Mouse (Mus musculus): ENCODE results near the gene Gbp8. TPM values are rescaled to one million over a fixed set of nuclear protein-coding genes. Genes with fewer than 3 reads are reported as not detected.
"Not testable (repeated sequence)": the region's sequence is repeated elsewhere in the genome, so short reads cannot be mapped to it uniquely, and the experiment has no call there.

Gene Gbp8
- polyA plus RNA-seq (2014; fragmentation: Nextera tagmentation; extraction: Ambion mirVana) = 0.37 and 0.50 TPM in 2 replicates

DNA sequence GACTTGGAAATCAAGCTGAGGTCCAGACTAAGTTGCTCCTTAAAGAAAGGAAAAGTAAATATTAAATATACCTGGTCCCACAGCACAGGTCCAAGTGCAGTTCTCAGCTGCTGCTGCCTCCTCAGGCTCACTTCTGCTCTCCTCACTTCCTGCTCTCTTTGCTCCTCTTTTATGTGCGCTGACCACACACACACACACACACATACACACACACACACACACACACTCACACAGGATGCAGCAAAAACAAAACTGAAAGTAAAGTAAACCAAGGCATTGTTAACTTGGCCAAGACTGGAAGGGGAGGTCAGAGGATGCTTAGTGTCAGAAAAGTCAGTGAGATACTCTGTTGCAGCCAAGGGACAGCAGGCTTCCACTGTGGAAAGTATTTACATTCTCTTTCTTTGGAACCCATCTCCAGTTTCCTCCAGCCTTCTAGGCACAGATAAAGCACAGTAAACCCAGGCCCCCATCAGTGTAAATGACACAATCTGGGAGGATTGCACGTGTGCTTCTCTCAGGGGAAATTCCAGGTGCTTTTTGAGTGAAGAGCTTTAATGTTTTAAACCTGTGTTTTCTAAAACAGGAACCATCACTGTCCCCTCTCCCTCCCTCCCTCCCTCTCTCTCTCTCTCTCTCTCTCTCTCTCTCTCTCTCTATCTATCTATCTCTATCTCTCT is at the start of gene Gbp8, which contains the start of the genes Gbp9 and Gbp4:
Gbp8 (minus strand) TSS at position 132 of the 680 bp plus-strand sequence.
Gbp9 (minus strand) TSS at position 131 of the 680 bp plus-strand sequence.
Gbp4 (minus strand) TSS at position 178 of the 680 bp plus-strand sequence.
- 29% methylated on average over 2 of the region's 2 CpGs for WGBS
- H3K9ac ChIP-seq (ENCODE audit: low read length); H3K27me3 ChIP-seq (ENCODE audit: control insufficient read depth, insufficient read depth, low read length); H3K36me3 ChIP-seq (ENCODE audit: control insufficient read depth, insufficient read depth, low read length); DNase-seq (ENCODE audit: low spot score); H3K4me2 ChIP-seq (ENCODE audit: low read depth); H3K9me3 ChIP-seq (ENCODE audit: control insufficient read depth, low read length); ATAC-seq (ENCODE audit: insufficient read depth, low FRiP score, low TSS enrichment); H3K27ac ChIP-seq (ENCODE audit: low read depth, low read length); H3K4me1 ChIP-seq (ENCODE audit: control insufficient read depth, insufficient read depth, low read length); H3K4me3 ChIP-seq (ENCODE audit: low read depth, low read length): not testable (repeated sequence)

DNA sequence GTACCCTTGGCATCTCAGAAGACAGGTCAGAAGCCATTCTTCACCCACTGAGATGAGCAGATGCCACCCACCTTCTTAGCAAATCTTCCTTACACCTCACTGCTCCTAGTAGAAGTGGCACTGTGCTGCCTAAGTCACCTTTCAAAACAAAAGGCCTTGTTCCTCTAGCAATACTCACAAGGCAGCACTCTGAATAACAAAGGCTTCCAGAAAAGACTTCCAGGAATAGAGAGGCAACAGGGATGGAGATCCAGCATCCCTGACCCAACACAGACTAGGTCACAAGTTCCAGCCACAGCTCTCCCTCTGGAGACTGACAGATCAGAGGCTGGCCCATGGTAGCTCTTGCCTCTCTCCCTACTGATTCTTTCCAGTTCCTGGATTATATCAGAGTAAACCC is 42.1 kb upstream of the Gbp8 start:
- Histone ChIP-seq H3K9me3 (ENCODE audit: control insufficient read depth, low read length) (no peaks in the 10 kb centered on the region), H3K27me3 (ENCODE audit: control insufficient read depth, insufficient read depth, low read length) (no peaks in the 10 kb centered on the region), H3K4me1 (ENCODE audit: control insufficient read depth, insufficient read depth, low read length) (no peaks in the 10 kb centered on the region), H3K4me2 (ENCODE audit: low read depth) (no peak overlapping the region), H3K9ac (ENCODE audit: low read length) (no peak overlapping the region), H3K36me3 (ENCODE audit: control insufficient read depth, insufficient read depth, low read length) (no peaks in the 10 kb centered on the region), H3K27ac (ENCODE audit: low read depth, low read length) (no peak overlapping the region), H3K4me3 (ENCODE audit: low read depth, low read length) (no peak overlapping the region)
- DNase-seq (ENCODE audit: low spot score) = no peak
- no peak for ATAC-seq (ENCODE audit: insufficient read depth, low FRiP score, low TSS enrichment)

DNA sequence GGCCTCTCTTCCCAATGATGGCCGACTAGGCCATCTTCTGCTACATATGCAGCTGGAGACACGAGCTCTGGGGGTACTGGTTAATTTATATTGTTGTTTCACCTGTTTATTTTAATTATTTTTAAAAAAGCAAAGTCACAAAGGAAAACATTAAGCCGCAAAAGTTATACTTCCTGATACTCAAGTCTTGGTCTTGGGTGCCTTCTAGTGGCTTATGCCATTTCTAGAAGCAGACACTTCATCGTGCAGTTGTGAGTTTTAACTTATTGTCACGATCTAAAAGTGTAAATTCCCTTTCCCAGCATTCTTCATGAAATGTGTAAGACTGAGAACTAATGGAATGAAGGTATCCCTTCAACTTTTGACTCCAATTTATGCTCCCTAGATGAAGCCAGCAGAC is 17.2 kb upstream of the Gbp8 start:
- WGBS = 85% methylated on average over 5 of the region's 5 CpGs
- no peak overlapping the region for H3K27ac ChIP-seq (ENCODE audit: low read depth, low read length)
- H3K9me3 ChIP-seq (ENCODE audit: control insufficient read depth, low read length) = no peaks in the 10 kb centered on the region
- H3K36me3 ChIP-seq (ENCODE audit: control insufficient read depth, insufficient read depth, low read length) = no peaks in the 10 kb centered on the region
- no peaks in the 10 kb centered on the region for H3K4me1 ChIP-seq (ENCODE audit: control insufficient read depth, insufficient read depth, low read length)
- H3K4me2 ChIP-seq (ENCODE audit: low read depth) = no peak overlapping the region
- no peak overlapping the region for H3K4me3 ChIP-seq (ENCODE audit: low read depth, low read length)
- no peak overlapping the region for H3K9ac ChIP-seq (ENCODE audit: low read length)
- DNase-seq (ENCODE audit: low spot score) = no peak
- no peak for ATAC-seq (ENCODE audit: insufficient read depth, low FRiP score, low TSS enrichment)
- no peaks in the 10 kb centered on the region for H3K27me3 ChIP-seq (ENCODE audit: control insufficient read depth, insufficient read depth, low read length)

DNA sequence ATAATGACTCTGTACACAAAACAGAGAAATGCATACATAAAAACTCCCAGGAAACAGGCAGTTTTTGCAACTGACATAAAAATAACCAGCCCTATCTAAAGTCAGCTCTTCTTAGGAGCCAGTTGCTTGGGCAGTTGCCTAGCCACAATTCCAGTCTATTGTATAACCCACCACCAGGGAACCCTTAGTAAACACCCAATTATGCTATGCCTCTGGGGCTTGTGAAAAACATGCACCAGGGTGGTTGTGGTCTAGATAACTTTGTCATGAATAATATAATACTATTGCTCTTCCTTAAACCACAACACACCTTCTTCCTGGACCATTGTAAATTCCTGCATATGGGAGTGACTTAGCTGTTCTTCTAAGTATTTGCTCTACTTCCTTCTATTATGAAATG is 14.7 kb upstream of the Gbp8 start:
- no peaks in the 10 kb centered on the region for H3K27me3 ChIP-seq (ENCODE audit: control insufficient read depth, insufficient read depth, low read length)
- H3K4me1 ChIP-seq (ENCODE audit: control insufficient read depth, insufficient read depth, low read length) = no peaks in the 10 kb centered on the region
- no peaks in the 10 kb centered on the region for H3K36me3 ChIP-seq (ENCODE audit: control insufficient read depth, insufficient read depth, low read length)
- no peaks in the 10 kb centered on the region for H3K9me3 ChIP-seq (ENCODE audit: control insufficient read depth, low read length)
- ATAC-seq (ENCODE audit: insufficient read depth, low FRiP score, low TSS enrichment) = no peak
- no peak overlapping the region for H3K4me2 ChIP-seq (ENCODE audit: low read depth)
- DNase-seq (ENCODE audit: low spot score) = no peak
- no peak overlapping the region for H3K27ac ChIP-seq (ENCODE audit: low read depth, low read length)
- no peak overlapping the region for H3K9ac ChIP-seq (ENCODE audit: low read length)
- H3K4me3 ChIP-seq (ENCODE audit: low read depth, low read length) = no peak overlapping the region

DNA sequence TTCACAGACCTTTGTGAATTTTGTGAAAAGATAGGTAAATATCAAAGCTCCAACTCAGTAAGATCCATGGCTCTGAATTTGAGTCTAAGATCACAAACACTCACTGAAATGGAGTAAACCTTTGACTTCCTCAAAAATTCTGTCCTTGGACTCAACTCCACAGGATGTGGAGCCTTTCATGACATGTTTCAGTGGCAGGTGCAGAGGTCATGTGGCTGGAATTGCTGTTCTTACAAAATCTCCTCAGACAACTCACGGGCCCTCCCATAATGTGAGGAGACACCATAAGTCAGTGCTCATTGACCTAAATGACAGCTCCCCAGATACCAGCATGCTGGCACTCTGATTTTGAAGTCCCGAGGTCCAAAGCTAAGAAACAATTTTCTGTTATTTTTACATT is 8.7 kb upstream of the Gbp8 start:
- H3K27me3 ChIP-seq (ENCODE audit: control insufficient read depth, insufficient read depth, low read length); DNase-seq (ENCODE audit: low spot score); ATAC-seq (ENCODE audit: insufficient read depth, low FRiP score, low TSS enrichment); H3K9me3 ChIP-seq (ENCODE audit: control insufficient read depth, low read length); H3K9ac ChIP-seq (ENCODE audit: low read length); H3K4me2 ChIP-seq (ENCODE audit: low read depth); H3K4me1 ChIP-seq (ENCODE audit: control insufficient read depth, insufficient read depth, low read length); H3K27ac ChIP-seq (ENCODE audit: low read depth, low read length); H3K36me3 ChIP-seq (ENCODE audit: control insufficient read depth, insufficient read depth, low read length); H3K4me3 ChIP-seq (ENCODE audit: low read depth, low read length): not testable (repeated sequence)
- 75% methylated on average over 2 of the region's 2 CpGs for WGBS

DNA sequence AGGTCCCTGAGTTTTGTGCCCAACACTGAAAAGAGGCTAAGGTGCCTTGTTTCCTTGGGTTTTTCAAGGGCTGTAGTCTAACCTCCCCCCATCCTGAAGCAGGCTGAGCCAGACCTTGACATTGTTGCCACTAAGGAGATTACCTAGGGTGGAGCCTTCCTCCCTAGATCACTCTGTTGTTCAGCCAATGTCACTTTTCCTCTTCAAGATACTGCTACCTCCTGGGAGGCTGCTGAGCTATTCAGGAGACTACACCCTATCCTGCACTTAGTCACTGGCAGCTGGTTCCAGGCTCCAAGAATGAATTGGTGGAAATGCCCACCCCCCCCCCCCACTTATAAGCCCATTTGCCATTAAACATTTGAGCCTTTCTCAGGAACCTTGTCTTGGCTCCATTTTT is 7.1 kb upstream of the Gbp8 start:
- no peaks in the 10 kb centered on the region for H3K9me3 ChIP-seq (ENCODE audit: control insufficient read depth, low read length)
- no peak overlapping the region for H3K4me2 ChIP-seq (ENCODE audit: low read depth)
- no peak overlapping the region for H3K4me3 ChIP-seq (ENCODE audit: low read depth, low read length)
- DNase-seq (ENCODE audit: low spot score) (no peak), ATAC-seq (ENCODE audit: insufficient read depth, low FRiP score, low TSS enrichment) (no peak)
- H3K27me3 ChIP-seq (ENCODE audit: control insufficient read depth, insufficient read depth, low read length) = no peaks in the 10 kb centered on the region
- H3K27ac ChIP-seq (ENCODE audit: low read depth, low read length) = no peak overlapping the region
- H3K36me3 ChIP-seq (ENCODE audit: control insufficient read depth, insufficient read depth, low read length) = no peaks in the 10 kb centered on the region
- H3K9ac ChIP-seq (ENCODE audit: low read length) = no peak overlapping the region
- H3K4me1 ChIP-seq (ENCODE audit: control insufficient read depth, insufficient read depth, low read length) = no peaks in the 10 kb centered on the region

DNA sequence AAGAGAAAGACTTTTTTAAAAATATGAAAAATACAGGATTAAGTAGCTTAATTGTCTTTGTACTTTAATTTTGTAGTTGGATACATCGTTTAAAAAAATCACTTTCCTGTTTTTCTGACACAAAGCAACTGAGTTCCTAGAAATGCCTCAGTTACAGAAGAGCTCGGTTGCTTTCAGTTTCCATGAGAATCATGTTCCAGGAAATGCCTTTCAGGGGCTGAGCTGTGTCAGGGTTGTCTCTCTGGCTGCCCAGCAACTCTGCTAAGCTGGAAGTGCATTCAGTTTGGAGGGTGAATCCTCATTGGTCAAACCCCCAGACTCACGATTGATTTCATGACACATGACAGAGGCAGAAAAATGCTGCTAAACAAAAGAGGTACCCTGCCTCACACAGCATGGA is 6.4 kb upstream of the Gbp8 start:
- H3K27me3 ChIP-seq (ENCODE audit: control insufficient read depth, insufficient read depth, low read length); H3K4me1 ChIP-seq (ENCODE audit: control insufficient read depth, insufficient read depth, low read length); ATAC-seq (ENCODE audit: insufficient read depth, low FRiP score, low TSS enrichment); H3K27ac ChIP-seq (ENCODE audit: low read depth, low read length); DNase-seq (ENCODE audit: low spot score); H3K4me2 ChIP-seq (ENCODE audit: low read depth); H3K4me3 ChIP-seq (ENCODE audit: low read depth, low read length); H3K36me3 ChIP-seq (ENCODE audit: control insufficient read depth, insufficient read depth, low read length); H3K9ac ChIP-seq (ENCODE audit: low read length); H3K9me3 ChIP-seq (ENCODE audit: control insufficient read depth, low read length): not testable (repeated sequence)
- WGBS = 67% methylated on average over 3 of the region's 3 CpGs

DNA sequence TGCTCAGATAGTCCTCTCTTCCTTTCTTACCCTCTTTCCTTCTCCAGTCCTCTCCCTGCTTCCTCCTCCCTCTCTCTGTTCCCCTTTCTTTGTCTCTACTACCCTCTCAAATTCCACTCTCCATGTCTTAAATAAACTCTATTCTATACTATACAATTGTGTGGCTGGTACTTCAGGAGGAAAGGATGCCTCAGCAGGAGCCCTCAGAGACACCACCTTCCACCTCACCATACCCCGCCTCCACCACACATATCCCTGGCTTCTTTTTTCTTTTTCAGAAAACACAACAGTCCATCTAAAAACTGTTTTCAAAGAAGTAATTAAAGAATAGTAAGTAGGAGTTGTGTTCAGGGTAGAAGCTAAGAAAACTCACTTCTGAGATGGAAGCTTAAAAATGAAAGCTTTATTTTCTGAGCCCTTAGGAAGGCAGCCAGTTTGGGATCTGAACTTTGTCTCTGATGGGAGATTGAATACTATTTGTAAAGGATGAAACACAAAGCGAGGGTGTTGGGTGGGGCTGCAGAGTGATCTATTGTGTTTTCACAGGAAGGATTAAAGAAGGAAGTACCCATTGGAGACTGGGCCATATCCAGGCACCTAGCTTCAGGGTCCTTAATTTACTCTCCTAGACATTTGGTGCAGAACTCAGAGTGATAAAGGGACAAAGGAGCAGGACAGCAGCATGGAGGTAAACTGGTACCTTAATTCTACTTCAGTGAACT is 910 bp upstream of the Gbp8 start:
- WGBS = 62% methylated on average over 2 of the region's 2 CpGs
- not testable (repeated sequence) for H3K4me3 ChIP-seq (ENCODE audit: low read depth, low read length); H3K27me3 ChIP-seq (ENCODE audit: control insufficient read depth, insufficient read depth, low read length); H3K36me3 ChIP-seq (ENCODE audit: control insufficient read depth, insufficient read depth, low read length); H3K4me1 ChIP-seq (ENCODE audit: control insufficient read depth, insufficient read depth, low read length); DNase-seq (ENCODE audit: low spot score); ATAC-seq (ENCODE audit: insufficient read depth, low FRiP score, low TSS enrichment); H3K4me2 ChIP-seq (ENCODE audit: low read depth); H3K27ac ChIP-seq (ENCODE audit: low read depth, low read length); H3K9ac ChIP-seq (ENCODE audit: low read length); H3K9me3 ChIP-seq (ENCODE audit: control insufficient read depth, low read length)

DNA sequence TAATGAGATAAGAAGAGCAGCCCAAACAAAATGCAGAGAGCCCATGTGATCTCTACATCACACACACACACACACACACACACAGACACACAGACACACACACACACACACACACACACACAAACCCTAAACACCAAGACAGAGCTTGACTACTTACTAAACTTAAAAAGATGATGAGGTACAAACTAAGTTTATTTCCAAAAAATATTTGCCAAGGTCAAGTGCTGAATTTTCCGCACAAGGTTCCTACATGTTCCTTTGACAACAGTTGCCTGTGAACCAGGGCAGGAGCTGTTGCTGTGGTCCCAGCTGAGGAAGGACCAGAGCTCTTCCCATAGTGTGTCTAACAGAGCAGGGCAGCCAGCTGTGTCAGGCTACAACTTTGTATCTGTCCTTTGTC is 434 bp downstream of the Gbp8 start:
- Histone ChIP-seq H3K9me3 (ENCODE audit: control insufficient read depth, low read length) (no peaks in the 10 kb centered on the region), H3K27ac (ENCODE audit: low read depth, low read length) (no peak overlapping the region), H3K4me2 (ENCODE audit: low read depth) (no peak overlapping the region), H3K4me3 (ENCODE audit: low read depth, low read length) (no peak overlapping the region), H3K27me3 (ENCODE audit: control insufficient read depth, insufficient read depth, low read length) (no peaks in the 10 kb centered on the region), H3K9ac (ENCODE audit: low read length) (no peak overlapping the region), H3K4me1 (ENCODE audit: control insufficient read depth, insufficient read depth, low read length) (no peaks in the 10 kb centered on the region), H3K36me3 (ENCODE audit: control insufficient read depth, insufficient read depth, low read length) (no peaks in the 10 kb centered on the region)
- WGBS = 88% methylated on average over 1 of the region's 1 CpGs
- DNase-seq (ENCODE audit: low spot score) (no peak), ATAC-seq (ENCODE audit: insufficient read depth, low FRiP score, low TSS enrichment) (no peak)
